Mouse (Mus musculus): ENCODE data around the gene Mpi.

DNA sequence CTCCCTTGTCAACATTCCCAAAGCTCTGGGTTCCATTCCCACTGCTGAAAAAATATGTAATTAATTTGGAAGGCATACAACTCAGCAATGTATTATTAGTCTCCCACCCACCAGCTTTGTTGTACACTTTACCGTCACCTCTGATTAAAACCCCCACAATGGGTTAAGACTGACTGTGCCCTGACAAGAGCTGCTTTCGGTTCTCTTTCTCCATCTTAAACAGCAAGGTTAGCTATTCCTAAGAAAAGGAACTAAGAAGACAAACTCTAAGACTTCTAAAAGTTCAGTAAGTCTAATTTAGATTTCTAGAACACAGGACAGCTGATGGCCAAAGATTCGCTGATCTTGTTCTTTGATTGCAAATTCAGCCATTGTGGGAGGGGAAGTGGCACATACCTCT is 4.7 kb upstream of the Mpi start:
- no peak for TF ChIP-seq POLR2A (IDR thresholded peaks at IDR 0.05; ENCODE audit: borderline replicate concordance, extremely low read depth, insufficient read depth, insufficient read length, poor library complexity, severe bottlenecking)
- TF ChIP-seq CTCF (IDR thresholded peaks at IDR 0.05; ENCODE audit: borderline replicate concordance, extremely low read depth, insufficient read depth, insufficient read length), result no peak
